Mouse (Mus musculus): ENCODE results near the gene Tnfaip6.

GRCm38 (mm10) chr2:52070816-52071215 lies 33.0 kb downstream of the Tnfaip6 start:
- TF ChIP-seq CTCF (IDR thresholded peaks at IDR 0.05; ENCODE audit: low read depth, low read length) = no peak
- TF ChIP-seq GATA1 (IDR thresholded peaks at IDR 0.05; ENCODE audit: borderline replicate concordance, low read length) = no peak
- TF ChIP-seq POLR2AphosphoS5 (IDR thresholded peaks at IDR 0.05; ENCODE audit: insufficient replicate concordance, low read depth, low read length) = no peak
